Mouse (Mus musculus): Measurements from ENCODE around the gene Sult5a1.

The Sult5a1 gene

DNA sequence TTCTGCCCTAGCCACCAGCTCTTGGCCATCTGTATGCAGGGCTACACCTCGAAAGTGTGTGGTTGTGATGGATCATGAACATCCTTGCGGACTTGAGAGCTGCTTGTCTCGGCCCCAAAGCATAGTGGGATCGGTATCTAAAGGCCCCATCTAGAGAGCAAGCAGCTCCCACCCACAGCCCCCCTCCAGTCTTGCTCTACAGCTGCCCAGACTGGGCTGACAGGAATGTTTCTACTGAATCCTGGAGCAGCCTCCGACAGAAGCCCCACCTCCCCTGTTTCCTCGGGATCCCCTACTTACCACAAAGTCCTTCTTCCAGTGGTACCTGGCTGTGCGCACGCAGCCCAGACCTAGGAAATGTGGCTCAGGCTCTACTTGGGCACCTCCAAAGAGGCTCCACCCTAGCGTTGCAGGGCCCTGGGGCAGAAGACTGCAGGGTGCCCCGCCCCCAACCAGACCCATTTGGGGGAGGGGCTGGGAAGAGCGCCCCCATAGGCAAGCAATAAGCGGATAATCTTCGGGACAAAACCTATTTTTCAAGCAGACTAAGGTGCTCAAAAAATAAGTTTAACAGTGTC lies at the start of gene Sult5a1:
Gene Sult5a1 (minus strand): TSS at position 428 of the 578 bp plus-strand sequence.
- no peak for DNase-seq (ENCODE audit: extremely low read depth, low read depth)

- DNase-seq (ENCODE audit: extremely low read depth, low read depth), result no peak
These were observed 45.5 kb upstream of the Sult5a1 start for GRCm38 (mm10) chr8:123203571-123203970.

- peak; percentile 47 for DNase-seq (ENCODE audit: extremely low read depth, low read depth)
These were observed 44.2 kb upstream of the Sult5a1 start for GRCm38 (mm10) chr8:123202288-123202687.

DNA sequence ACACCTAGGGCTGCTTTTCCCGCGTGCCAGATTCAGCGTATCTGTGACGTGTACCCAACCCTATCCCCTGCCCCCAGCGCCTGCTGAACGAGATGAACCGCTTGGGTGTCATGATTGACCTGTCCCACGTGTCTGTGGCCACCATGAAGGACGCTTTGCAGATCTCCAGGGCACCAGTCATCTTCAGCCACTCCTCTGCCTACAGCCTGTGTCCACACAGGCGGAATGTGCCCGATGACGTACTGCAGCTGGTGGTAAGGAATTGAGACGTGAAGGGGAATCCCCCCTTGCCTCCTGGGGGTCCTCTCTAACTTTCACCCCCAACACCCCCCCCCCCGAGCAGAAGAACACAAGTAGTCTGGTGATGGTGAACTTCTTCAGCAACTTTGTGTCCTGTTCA lies 41.7 kb upstream of the Sult5a1 start:
- DNase-seq (ENCODE audit: extremely low read depth, low read depth), result no peak

GRCm38 (mm10) chr8:123197016-123197415 lies 38.9 kb upstream of the Sult5a1 start:
- peak; percentile 37 for DNase-seq (ENCODE audit: extremely low read depth, low read depth)

DNA sequence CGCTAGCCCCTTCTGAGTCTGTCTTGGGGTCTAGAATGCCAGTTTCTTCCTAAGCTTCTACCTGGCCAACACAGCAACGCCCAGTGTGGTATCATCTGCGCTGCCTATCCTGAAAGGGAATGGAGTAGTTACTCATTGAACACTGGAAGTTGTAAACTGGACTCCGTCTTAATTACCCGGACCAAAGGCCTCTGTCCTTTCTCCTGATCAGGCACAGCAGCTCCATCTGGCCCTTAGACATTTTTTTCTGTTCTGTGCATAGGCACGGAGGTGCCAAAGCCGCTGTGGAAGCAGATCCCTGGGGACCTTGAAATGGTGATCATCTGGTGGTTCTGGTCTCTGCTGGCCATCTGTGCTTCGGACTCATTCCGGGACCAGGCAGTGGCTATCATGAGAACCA lies 35.7 kb upstream of the Sult5a1 start:
- no peak for DNase-seq (ENCODE audit: extremely low read depth, low read depth)

- no peak for DNase-seq (ENCODE audit: extremely low read depth, low read depth)
These were observed 33.8 kb upstream of the Sult5a1 start for GRCm38 (mm10) chr8:123191908-123192307.

GRCm38 (mm10) chr8:123190678-123191077 lies 32.6 kb upstream of the Sult5a1 start:
- DNase-seq (ENCODE audit: extremely low read depth, low read depth), result peak; percentile 60

DNA sequence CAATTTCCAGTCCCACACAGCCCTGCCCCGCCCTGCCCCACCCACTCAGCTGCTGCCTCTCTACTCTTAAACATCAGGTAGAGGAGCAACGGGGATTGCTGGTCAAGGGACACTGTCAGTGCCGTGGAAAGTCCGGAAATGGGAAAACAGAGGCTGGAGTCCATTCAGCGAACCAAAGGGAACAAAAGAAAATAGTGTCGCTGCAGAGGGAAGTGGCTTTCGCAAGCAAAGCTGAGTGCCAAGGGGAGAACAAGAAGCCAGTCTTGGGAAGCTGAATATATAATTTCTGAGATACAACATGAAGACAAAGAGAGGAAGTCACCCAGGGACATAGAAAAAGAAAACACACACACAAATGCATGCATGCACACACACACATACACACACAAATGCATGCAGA lies 30.7 kb upstream of the Sult5a1 start:
- no peak for DNase-seq (ENCODE audit: extremely low read depth, low read depth)

DNA sequence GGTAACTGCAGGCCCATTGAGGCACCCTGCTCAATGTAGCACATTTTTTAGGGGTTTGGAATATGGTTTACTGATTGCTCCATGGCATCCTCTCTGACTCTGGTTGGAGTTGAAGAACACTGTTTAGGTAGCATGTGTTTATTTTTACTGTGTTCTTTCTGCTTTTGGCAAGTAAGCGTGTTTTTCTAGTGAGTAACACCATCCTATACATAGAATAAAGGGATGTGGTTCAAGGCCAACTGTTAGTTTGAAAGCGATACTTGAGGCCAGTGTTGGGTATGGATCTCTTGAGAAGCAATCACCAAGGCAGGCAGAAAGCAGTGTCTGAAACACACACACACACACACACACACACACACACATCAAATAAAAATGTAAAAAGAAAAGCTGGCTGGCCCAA lies 29.9 kb upstream of the Sult5a1 start:
- no peak for DNase-seq (ENCODE audit: extremely low read depth, low read depth)

GRCm38 (mm10) chr8:123185566-123186409 lies 27.7 kb upstream of the Sult5a1 start, which contains the start of gene Dpep1:
Gene Dpep1 (plus strand): TSS chr8:123186242.
- DNase-seq (ENCODE audit: extremely low read depth, low read depth), result no peak

- no peak for DNase-seq (ENCODE audit: extremely low read depth, low read depth)
These were observed 23.3 kb upstream of the Sult5a1 start for GRCm38 (mm10) chr8:123181391-123181790.

DNA sequence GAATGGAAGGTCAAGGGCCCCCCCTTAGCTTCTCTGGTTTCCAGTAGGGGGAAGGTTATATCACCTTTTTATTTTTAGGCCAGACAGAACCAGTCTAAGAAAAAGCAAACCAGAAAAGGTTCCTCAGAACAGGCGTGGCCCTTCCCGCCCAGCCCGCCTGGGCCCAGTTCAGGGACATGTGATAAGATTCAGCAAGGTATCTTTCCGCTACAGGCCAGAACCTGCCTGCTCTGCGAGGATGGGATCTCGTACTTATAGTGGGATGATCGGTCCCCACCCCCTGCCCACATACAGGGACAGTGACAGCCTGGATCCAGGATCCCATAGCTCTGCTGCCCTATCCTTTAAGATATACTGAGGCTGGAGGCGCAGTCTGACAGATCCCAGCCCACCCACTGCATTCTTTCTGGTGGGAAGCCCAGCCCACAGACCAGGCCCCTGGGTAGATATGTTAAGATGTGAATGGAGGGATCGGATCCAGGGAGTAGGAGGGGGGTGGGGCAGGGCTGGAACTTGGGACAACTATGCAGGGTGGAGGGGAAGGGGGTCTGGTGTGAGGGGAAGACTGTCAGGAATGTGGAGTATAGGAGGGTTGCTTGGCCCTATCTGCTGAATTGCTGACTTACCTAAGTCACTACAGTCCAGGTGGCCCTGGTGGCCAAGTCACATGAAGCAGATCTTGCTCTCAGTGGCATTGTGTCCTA lies 1.9 kb downstream of the Sult5a1 start:
- DNase-seq (ENCODE audit: extremely low read depth, low read depth), result no peak

- DNase-seq (ENCODE audit: extremely low read depth, low read depth), result no peak
These were observed 2.9 kb downstream of the Sult5a1 start for GRCm38 (mm10) chr8:123155177-123155576.

- DNase-seq (ENCODE audit: extremely low read depth, low read depth), result no peak
These were observed 7.4 kb downstream of the Sult5a1 start for GRCm38 (mm10) chr8:123150737-123151171.

DNA sequence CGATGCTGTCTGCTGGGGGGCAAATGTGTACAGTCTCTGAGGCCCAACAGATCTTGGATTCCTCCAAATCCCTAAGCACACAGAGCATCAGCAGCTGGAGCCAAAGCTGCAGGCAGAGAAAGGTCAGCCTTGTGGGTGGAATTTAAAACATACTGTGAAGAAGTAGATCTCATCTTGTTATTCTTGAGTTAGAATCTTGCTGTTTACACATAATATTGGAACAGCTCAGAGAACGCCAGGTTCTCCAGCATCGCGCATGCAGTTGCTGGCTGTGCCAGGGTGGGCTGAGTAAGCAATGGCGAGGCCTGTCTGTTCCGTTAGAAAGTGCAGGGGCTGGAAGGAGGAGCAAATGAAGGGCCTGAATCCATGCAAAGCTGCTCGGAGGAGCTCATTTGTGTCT lies 11.7 kb downstream of the Sult5a1 start:
- no peak for DNase-seq (ENCODE audit: extremely low read depth, low read depth)

- peak; percentile 11 for DNase-seq (ENCODE audit: extremely low read depth, low read depth)
These were observed 12.8 kb downstream of the Sult5a1 start for GRCm38 (mm10) chr8:123145279-123145678.

GRCm38 (mm10) chr8:123141741-123142462 lies 16.2 kb downstream of the Sult5a1 start:
- DNase-seq (ENCODE audit: extremely low read depth, low read depth), result no peak

GRCm38 (mm10) chr8:123138741-123139140 lies 19.4 kb downstream of the Sult5a1 start:
- no peak for DNase-seq (ENCODE audit: extremely low read depth, low read depth)

GRCm38 (mm10) chr8:123137645-123138077 lies 20.5 kb downstream of the Sult5a1 start:
- no peak for DNase-seq (ENCODE audit: extremely low read depth, low read depth)

- no peak for DNase-seq (ENCODE audit: extremely low read depth, low read depth)
These were observed 21.8 kb downstream of the Sult5a1 start for GRCm38 (mm10) chr8:123136287-123136686.

All from MEL-GATA-1-ER (cell line).